Mouse (Mus musculus): ENCODE measurements around the gene Gnl3.

The Gnl3 gene

GRCm38 (mm10) chr14:31018860-31019291 lies at the start of gene Gnl3, which contains the start of gene Pbrm1:
Gnl3 (minus strand) TSS chr14:31019152.
Pbrm1 (plus strand) TSS chr14:31019138.
- peak; percentile 97 for DNase-seq (ENCODE audit: low spot score)

- DNase-seq (ENCODE audit: low spot score): peak; percentile 7
These were observed 43.3 kb upstream of the Gnl3 start for GRCm38 (mm10) chr14:31062277-31062676.

- no peak for DNase-seq (ENCODE audit: low spot score)
These were observed 26.9 kb upstream of the Gnl3 start for GRCm38 (mm10) chr14:31045817-31046216.

- no peak for DNase-seq (ENCODE audit: low spot score)
These were observed 26.3 kb upstream of the Gnl3 start for GRCm38 (mm10) chr14:31045296-31045695.

GRCm38 (mm10) chr14:31025785-31026184 lies 6.8 kb upstream of the Gnl3 start:
- no peak for DNase-seq (ENCODE audit: low spot score)

GRCm38 (mm10) chr14:31022579-31022978 lies 3.6 kb upstream of the Gnl3 start:
- DNase-seq (ENCODE audit: low spot score): no peak

- peak; percentile 85 for DNase-seq (ENCODE audit: low spot score)
These were observed 616 bp upstream of the Gnl3 start for GRCm38 (mm10) chr14:31019331-31020205.

- DNase-seq (ENCODE audit: low spot score): peak; percentile 76
These were observed 1.1 kb downstream of the Gnl3 start for GRCm38 (mm10) chr14:31017854-31018253.

GRCm38 (mm10) chr14:31016063-31016462 lies 2.9 kb downstream of the Gnl3 start:
- no peak for DNase-seq (ENCODE audit: low spot score)

- DNase-seq (ENCODE audit: low spot score): no peak
These were observed 5.0 kb downstream of the Gnl3 start for GRCm38 (mm10) chr14:31013928-31014327.

GRCm38 (mm10) chr14:31011588-31011987 lies 7.4 kb downstream of the Gnl3 start:
- DNase-seq (ENCODE audit: low spot score): no peak

- no peak for DNase-seq (ENCODE audit: low spot score)
These were observed 12.2 kb downstream of the Gnl3 start for GRCm38 (mm10) chr14:31006779-31007178.

GRCm38 (mm10) chr14:31004527-31004926 lies 14.4 kb downstream of the Gnl3 start:
- DNase-seq (ENCODE audit: low spot score): no peak

GRCm38 (mm10) chr14:31001307-31002205 lies 17.4 kb downstream of the Gnl3 start, which contains the start of the genes Glt8d1 and Spcs1:
Glt8d1 (plus strand) TSS chr14:31001400.
Spcs1 (minus strand) TSS chr14:31001672.
- peak; percentile 82 for DNase-seq (ENCODE audit: low spot score)

GRCm38 (mm10) chr14:31000816-31001306 lies 18.1 kb downstream of the Gnl3 start:
- DNase-seq (ENCODE audit: low spot score): peak; percentile 32

- no peak for DNase-seq (ENCODE audit: low spot score)
These were observed 18.6 kb downstream of the Gnl3 start for GRCm38 (mm10) chr14:31000356-31000755.

- DNase-seq (ENCODE audit: low spot score): no peak
These were observed 22.5 kb downstream of the Gnl3 start for GRCm38 (mm10) chr14:30996417-30996816.

GRCm38 (mm10) chr14:30976222-30976621 lies 42.7 kb downstream of the Gnl3 start:
- no peak for DNase-seq (ENCODE audit: low spot score)

- DNase-seq (ENCODE audit: low spot score): no peak
These were observed 44.7 kb downstream of the Gnl3 start for GRCm38 (mm10) chr14:30974204-30974603.
